Mouse (Mus musculus) MEL (cell line): ENCODE results near the gene D430041D05Rik. TPM values are rescaled to one million over a fixed set of nuclear protein-coding genes. Genes with fewer than 3 reads are reported as not detected.

Experiments
- DNase-seq: peaks from one replicate; pipeline ENCODE4 v3.0.0; 2011; ENCODE audit warnings: low read depth, low spot score
- H3K27ac ChIP-seq: 2 replicates; pipeline ENCODE4 v1.5.1; 2012; ENCODE audit warnings: low read depth, mild to moderate bottlenecking, control low read depth, low read length, moderate library complexity; ENCODE audit not compliant: control insufficient read depth
- H3K27me3 ChIP-seq, 2 experiments: fragments of 150-350 bp in 1 of 2; sonication (generic) in 1 of 2; 2 replicates each; pipeline ENCODE4 v1.6.1; 2012; ENCODE audit warnings: low read length in 2 of 2, mild to moderate bottlenecking in 2 of 2, improper control_type of control experiment in 1 of 2, moderate library complexity in 1 of 2; ENCODE audit not compliant: insufficient read depth in 2 of 2, control insufficient read depth in 1 of 2
- H3K36me3 ChIP-seq, 2 experiments: 2 replicates each; pipeline ENCODE4 v1.6.1; 2012 to 2014; ENCODE audit warnings: low read length in 2 of 2, improper control_type of control experiment in 1 of 2, inconsistent platforms in 1 of 2, mild to moderate bottlenecking in 1 of 2; ENCODE audit not compliant: insufficient read depth in 2 of 2, control insufficient read depth in 1 of 2
- H3K4me1 ChIP-seq, 2 experiments: fragments of 150-350 bp in 1 of 2; sonication (generic) in 1 of 2; 2 replicates each; pipeline ENCODE4 v1.6.1; 2012; ENCODE audit warnings: low read length in 2 of 2, improper control_type of control experiment in 1 of 2, mild to moderate bottlenecking in 1 of 2; ENCODE audit not compliant: insufficient read depth in 2 of 2, control insufficient read depth in 1 of 2
- H3K4me3 ChIP-seq, 2 experiments: fragments of 150-350 bp in 1 of 2; sonication (generic) in 1 of 2; 2 replicates each; pipeline ENCODE4 v1.5.1; 2012; ENCODE audit warnings: low read depth in 2 of 2, low read length in 2 of 2, mild to moderate bottlenecking in 2 of 2, moderate library complexity in 2 of 2, control low read depth in 1 of 2, improper control_type of control experiment in 1 of 2; ENCODE audit not compliant: control insufficient read depth in 1 of 2, insufficient read depth in 1 of 2
- H3K79me2 ChIP-seq: 2 replicates; pipeline ENCODE4 v1.6.1; 2012; ENCODE audit warnings: mild to moderate bottlenecking, low read length, moderate library complexity; ENCODE audit not compliant: control insufficient read depth, poor library complexity, insufficient read depth
- H3K9ac ChIP-seq: 2 replicates; pipeline ENCODE4 v1.6.1; 2012; ENCODE audit warnings: low read depth, mild to moderate bottlenecking, control low read depth, low read length, moderate library complexity; ENCODE audit not compliant: control insufficient read depth, poor library complexity, severe bottlenecking
- H3K9me3 ChIP-seq: fragments of 150-350 bp; sonication (generic); replicated peaks from 2 replicates; pipeline ENCODE4 v1.6.1; 2012; ENCODE audit warnings: mild to moderate bottlenecking, low read length, improper control_type of control experiment, moderate library complexity; ENCODE audit not compliant: insufficient read depth
- BHLHE40 ChIP-seq: IDR thresholded peaks from 2 replicates; pipeline ENCODE4 v1.6.1; 2012; ENCODE audit warnings: low read depth, mild to moderate bottlenecking, inconsistent platforms, low read length, improper control_type of control experiment, borderline replicate concordance
- CHD1 ChIP-seq: IDR thresholded peaks from 2 replicates; pipeline ENCODE4 v1.6.1; 2012; ENCODE audit warnings: low read depth, mild to moderate bottlenecking, inconsistent platforms, low read length, improper control_type of control experiment
- CHD2 ChIP-seq: IDR thresholded peaks from 2 replicates; pipeline ENCODE4 v1.6.1; 2011; ENCODE audit warnings: low read length, improper control_type of control experiment
- EP300 ChIP-seq, 2 experiments: IDR thresholded peaks; 2 replicates each; pipeline ENCODE4 v1.6.1; 2011; ENCODE audit warnings: improper control_type of control experiment in 2 of 2, low read length in 2 of 2, low read depth in 1 of 2, mild to moderate bottlenecking in 1 of 2
- GABPA ChIP-seq: IDR thresholded peaks from 2 replicates; pipeline ENCODE4 v1.6.1; 2012; ENCODE audit warnings: low read depth, mild to moderate bottlenecking, inconsistent platforms, low read length, improper control_type of control experiment, moderate library complexity
- GATA1 ChIP-seq: IDR thresholded peaks from 2 replicates; pipeline ENCODE4 v1.6.1; 2011; ENCODE audit warnings: low read depth, low read length, improper control_type of control experiment
- KAT2A ChIP-seq: conservative IDR thresholded peaks from 2 replicates; pipeline ENCODE4 v1.6.1; 2012; ENCODE audit warnings: low read depth, low read length, improper control_type of control experiment, inconsistent platforms
- MAFK ChIP-seq: IDR thresholded peaks from 2 replicates; pipeline ENCODE4 v1.6.1; 2011; ENCODE audit warnings: low read depth, mild to moderate bottlenecking, low read length, improper control_type of control experiment, borderline replicate concordance
- MAX ChIP-seq: IDR thresholded peaks from 2 replicates; pipeline ENCODE4 v1.6.1; 2011; ENCODE audit warnings: low read length, improper control_type of control experiment
- MAZ ChIP-seq: IDR thresholded peaks from 2 replicates; pipeline ENCODE4 v1.6.1; 2012; ENCODE audit warnings: low read depth, mild to moderate bottlenecking, inconsistent platforms, low read length, improper control_type of control experiment
- MYC ChIP-seq: IDR thresholded peaks from 2 replicates; pipeline ENCODE4 v1.6.1; 2011; ENCODE audit warnings: low read depth, mild to moderate bottlenecking, low read length, improper control_type of control experiment, moderate library complexity
- NELFE ChIP-seq: IDR thresholded peaks from 2 replicates; pipeline ENCODE4 v1.6.1; 2011; ENCODE audit warnings: low read depth, low read length, improper control_type of control experiment
- NRF1 ChIP-seq: IDR thresholded peaks from 2 replicates; pipeline ENCODE4 v1.6.1; 2014; ENCODE audit warnings: low read depth, mild to moderate bottlenecking, inconsistent platforms, low read length, improper control_type of control experiment, moderate library complexity; ENCODE audit not compliant: poor library complexity, insufficient read depth, severe bottlenecking
- POLR2AphosphoS2 ChIP-seq: IDR thresholded peaks from 2 replicates; pipeline ENCODE4 v1.6.1; 2011; ENCODE audit warnings: low read length, improper control_type of control experiment
- POLR2AphosphoS5 ChIP-seq: IDR thresholded peaks from 2 replicates; pipeline ENCODE4 v1.6.1; 2012; ENCODE audit warnings: low read depth, borderline replicate concordance, mild to moderate bottlenecking, inconsistent platforms, low read length, moderate library complexity, mixed read lengths
- RAD21 ChIP-seq: IDR thresholded peaks from 2 replicates; pipeline ENCODE4 v1.6.1; 2011; ENCODE audit warnings: mild to moderate bottlenecking, low read depth, low read length, improper control_type of control experiment
- SMC3 ChIP-seq: IDR thresholded peaks from 2 replicates; pipeline ENCODE4 v1.6.1; 2011; ENCODE audit warnings: low read depth, low read length, improper control_type of control experiment
- TBP ChIP-seq: IDR thresholded peaks from 2 replicates; pipeline ENCODE4 v1.8.0; 2011; ENCODE audit warnings: low read depth, low read length, improper control_type of control experiment
- UBTF ChIP-seq: IDR thresholded peaks from 2 replicates; pipeline ENCODE4 v1.6.1; 2012; ENCODE audit warnings: low read depth, mild to moderate bottlenecking, inconsistent platforms, low read length, improper control_type of control experiment, moderate library complexity, borderline replicate concordance; ENCODE audit not compliant: insufficient read depth
- ZKSCAN1 ChIP-seq: IDR thresholded peaks from 2 replicates; pipeline ENCODE4 v1.6.1; 2012; ENCODE audit warnings: low read depth, mild to moderate bottlenecking, inconsistent platforms, low read length, improper control_type of control experiment, moderate library complexity
- ZNF384 ChIP-seq: IDR thresholded peaks from 2 replicates; pipeline ENCODE4 v1.6.1; 2012; ENCODE audit warnings: low read depth, mild to moderate bottlenecking, inconsistent platforms, low read length, improper control_type of control experiment
- polyA plus RNA-seq, 2 experiments: library from polyadenylated mRNA; stranded (reverse) in 1 of 2; unstranded in 1 of 2; fragments of >175 nt in 1 of 2; fragments of >200 nt in 1 of 2; gene quantifications; 2 replicates each; pipeline versions ENCODE4 v1.2.1 to v1.2.4; 2012; ENCODE audit warnings: low replicate concordance in 2 of 2, low read depth in 1 of 2; ENCODE audit not compliant: insufficient read length in 2 of 2, insufficient read depth in 1 of 2, missing spikeins in 1 of 2
- total RNA-seq: library from RNA; depleted of rRNA; stranded (reverse); fragments of 300-350 nt; gene quantifications from 2 replicates; pipeline ENCODE4 v1.2.3, GENCODE M21; 2012

The D430041D05Rik gene
- total and polyA plus RNA-seq, 3 experiments, result 0.46 to 1.1 TPM; not detected in 1

GRCm38 (mm10) chr2:104332707-104333106 lies 78.1 kb downstream of the D430041D05Rik start:
- H3K4me1 ChIP-seq, result no peaks in the 10 kb centered on the region
- no peaks in the 10 kb centered on the region for H3K36me3 ChIP-seq
- H3K4me3 ChIP-seq, result no peak overlapping the region
- TF ChIP-seq POLR2AphosphoS2 (no peak), POLR2AphosphoS5 (no peak), NELFE (no peak), MYC (no peak), GABPA (no peak), ZKSCAN1 (no peak), CHD1 (no peak), UBTF (no peak), MAZ (no peak), SMC3 (no peak), NRF1 (no peak), CHD2 (no peak), MAFK (no peak), BHLHE40 (no peak), GATA1 (no peak), MAX (no peak), RAD21 (no peak), TBP (no peak), EP300 (IDR thresholded peaks at IDR 0.05; ENCODE audit: low read depth in 1 of 2, low read length in 2 of 2) (no peak), KAT2A (no peak)
- H3K27ac ChIP-seq, result no peak overlapping the region
- H3K27me3 ChIP-seq, result peaks cover 2 to 3% of the 10 kb centered on the region in 2 experiments; a peak in 2 of 4 replicates
- H3K9ac ChIP-seq, result no peak overlapping the region
- no peaks in the 10 kb centered on the region for H3K9me3 ChIP-seq
- H3K79me2 ChIP-seq, result no peaks in the 10 kb centered on the region
- DNase-seq, result no peak

GRCm38 (mm10) chr2:104331261-104331660 lies 79.6 kb downstream of the D430041D05Rik start:
- no peaks in the 10 kb centered on the region for H3K79me2 ChIP-seq
- H3K4me3 ChIP-seq, result no peak overlapping the region
- no peaks in the 10 kb centered on the region for H3K9me3 ChIP-seq
- DNase-seq, result no peak
- H3K27ac ChIP-seq, result no peak overlapping the region
- peaks cover 0 to 3% of the 10 kb centered on the region in 2 experiments; a peak in 2 of 4 replicates for H3K27me3 ChIP-seq
- no peaks in the 10 kb centered on the region for H3K36me3 ChIP-seq
- TF ChIP-seq ZNF384, result no peak
- TF ChIP-seq, all 39 proteins: peak for 0
- Histone ChIP-seq H3K4me1 (no peaks in the 10 kb centered on the region), H3K9ac (no peak overlapping the region)
